ENCODE assay signal across 30 mouse cellular contexts in the genomic region with DNA sequence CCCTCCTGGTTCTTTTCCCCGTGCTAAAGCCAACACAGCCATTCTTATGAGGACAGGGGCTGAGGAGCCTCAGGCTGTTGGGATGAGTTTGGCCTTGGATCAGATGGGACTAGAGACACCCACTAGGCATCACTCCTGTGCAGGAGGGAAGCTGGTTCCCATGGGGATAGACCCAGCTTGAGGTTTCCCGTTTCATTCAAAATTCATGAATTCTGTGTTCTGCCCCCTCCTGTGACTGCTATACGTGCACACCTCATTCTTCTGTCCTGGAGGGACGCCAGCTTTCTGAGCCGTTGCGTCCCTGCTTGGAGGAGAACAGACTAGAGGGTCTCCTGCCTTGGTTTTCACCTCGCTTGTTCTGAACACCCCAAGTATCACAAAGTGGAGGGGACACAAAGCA. TPM values are rescaled to one million over a fixed set of nuclear protein-coding genes. Genes with fewer than 3 reads are reported as not detected.
A peak's percentile ranks its signal among the peaks of the same experiment; 100 is the strongest.
DNase-seq lines count a peak whose midpoint lies in the region; ATAC-seq and TF ChIP-seq lines count a peak whose summit lies in the region.
"Had no signal": no experiment of that assay in that cellular context is flagged by ENCODE, and none has a peak within 500 bp of the region (broad histone marks: within the 10 kb centered on the region; RNA-seq: fewer than 3 reads in every experiment).

No protein-coding gene starts in this region.

- WGBS in hindbrain, postnatal 0 days, result 34% methylated on average over 7 of the region's 7 CpGs
- 61% methylated on average over 7 of the region's 7 CpGs for WGBS in hindbrain, embryonic 11.5 days
- WGBS in midbrain, embryonic 13.5 days, result 41% methylated on average over 7 of the region's 7 CpGs
- 69% methylated on average over 7 of the region's 7 CpGs for WGBS in midbrain, embryonic 10.5 days
- WGBS in midbrain, embryonic 14.5 days, result 31% methylated on average over 7 of the region's 7 CpGs
- 23% methylated on average over 7 of the region's 7 CpGs for WGBS in neural tube, embryonic 15.5 days
- WGBS in lung, adult 2 months, result 57% methylated on average over 7 of the region's 7 CpGs

- peak; percentile 27 for DNase-seq in hindbrain, postnatal 0 days (ENCODE audit: low spot score)
- no peak for DNase-seq in hindbrain, embryonic 11.5 days (ENCODE audit: low spot score)
- no peak for DNase-seq in midbrain, embryonic 10.5 days (ENCODE audit: low spot score)
- DNase-seq in midbrain, embryonic 14.5 days, result peak; percentile 51
- no peak for DNase-seq in lung, adult 2 months
- DNase-seq: adrenal gland, postnatal 14 days; cerebellum, adult 18-20 months; cerebellum, postnatal 10 days; gastrocnemius, postnatal 14 days; heart, postnatal 14 days; kidney, adult 18-20 months; kidney, postnatal 25 days; lung, postnatal 4 days; thymus, postnatal 14 days had no signal

- TF ChIP-seq CTCF in hindbrain, postnatal 0 days (IDR thresholded peaks at IDR 0.05; ENCODE audit: low read depth), result no peak
- TF ChIP-seq CTCF in lung, adult 2 months (IDR thresholded peaks at IDR 0.05; ENCODE audit: insufficient read depth, low read length), result no peak

- H3K4me2 ChIP-seq in hindbrain, postnatal 0 days (ENCODE audit: low read depth, low read length), result no peak overlapping the region
- H3K4me2 ChIP-seq in hindbrain, embryonic 11.5 days (replicated peaks; ENCODE audit: low read depth, low read length), result no peak overlapping the region
- no peak overlapping the region for H3K4me2 ChIP-seq in midbrain, embryonic 13.5 days (replicated peaks)
- no peak overlapping the region for H3K4me2 ChIP-seq in midbrain, embryonic 14.5 days (ENCODE audit: low read length)
- H3K4me2 ChIP-seq in neural tube, embryonic 15.5 days, result 0 out of 2 replicates have a peak overlapping the region, but pooled peaks have one; percentile 4
- H3K4me2 ChIP-seq: kidney, embryonic 15.5 days; limb, embryonic 13.5 days; liver, embryonic 11.5 days; stomach, embryonic 15.5 days had no signal

- no peaks in the 10 kb centered on the region for H3K9me3 ChIP-seq in hindbrain, postnatal 0 days (ENCODE audit: low read length)
- no peaks in the 10 kb centered on the region for H3K9me3 ChIP-seq in hindbrain, embryonic 11.5 days (ENCODE audit: control insufficient read depth, low read length)
- H3K9me3 ChIP-seq in midbrain, embryonic 13.5 days, result no peaks in the 10 kb centered on the region
- H3K9me3 ChIP-seq in midbrain, embryonic 10.5 days (replicated peaks), result no peaks in the 10 kb centered on the region
- no peaks in the 10 kb centered on the region for H3K9me3 ChIP-seq in midbrain, embryonic 14.5 days (ENCODE audit: control insufficient read depth, low read length)
- no peaks in the 10 kb centered on the region for H3K9me3 ChIP-seq in neural tube, embryonic 15.5 days (replicated peaks)
- H3K9me3 ChIP-seq: hindbrain, embryonic 10.5 days; kidney, embryonic 15.5 days; limb, embryonic 13.5 days; megakaryocyte, embryonic 14.5 days; stomach, embryonic 15.5 days had no signal

- no peaks in the 10 kb centered on the region for H3K36me3 ChIP-seq in hindbrain, postnatal 0 days (ENCODE audit: insufficient read depth, low read length)
- no peaks in the 10 kb centered on the region for H3K36me3 ChIP-seq in hindbrain, embryonic 11.5 days (ENCODE audit: control insufficient read depth, insufficient read depth, low read length)
- H3K36me3 ChIP-seq in midbrain, embryonic 13.5 days, result no peaks in the 10 kb centered on the region
- H3K36me3 ChIP-seq in midbrain, embryonic 10.5 days, result no peaks in the 10 kb centered on the region
- no peaks in the 10 kb centered on the region for H3K36me3 ChIP-seq in midbrain, embryonic 14.5 days (ENCODE audit: control insufficient read depth, insufficient read depth, low read length)
- H3K36me3 ChIP-seq in neural tube, embryonic 15.5 days, result no peaks in the 10 kb centered on the region
- H3K36me3 ChIP-seq: hindbrain, embryonic 10.5 days; kidney, embryonic 15.5 days; limb, embryonic 13.5 days; stomach, embryonic 15.5 days had no signal

- no peak for TF ChIP-seq POLR2A in lung, adult 2 months (IDR thresholded peaks at IDR 0.05; ENCODE audit: borderline replicate concordance, extremely low read depth, low read depth, low read length)

- H3K9ac ChIP-seq in hindbrain, postnatal 0 days (replicated peaks; ENCODE audit: low read length), result no peak overlapping the region
- H3K9ac ChIP-seq in hindbrain, embryonic 11.5 days (ENCODE audit: low read depth, low read length), result no peak overlapping the region
- H3K9ac ChIP-seq in midbrain, embryonic 13.5 days (replicated peaks), result 0 out of 2 replicates have a peak overlapping the region, but pooled peaks have one; percentile 45
- H3K9ac ChIP-seq in midbrain, embryonic 14.5 days (replicated peaks; ENCODE audit: low read length), result peak overlapping the region; percentile 17; the same call in 1 of the 2 replicates
- no peak overlapping the region for H3K9ac ChIP-seq in neural tube, embryonic 15.5 days (replicated peaks)
- H3K9ac ChIP-seq: kidney, embryonic 15.5 days; limb, embryonic 13.5 days; stomach, embryonic 15.5 days had no signal

- peaks cover 17% of the 10 kb centered on the region for H3K4me1 ChIP-seq in hindbrain, postnatal 0 days (ENCODE audit: insufficient read depth, low read length)
- 0 out of 2 replicates have a peak, but pooled peaks cover 2% of the 10 kb centered on the region for H3K4me1 ChIP-seq in hindbrain, embryonic 11.5 days (replicated peaks; ENCODE audit: control insufficient read depth, insufficient read depth, low read length)
- peaks cover 64% of the 10 kb centered on the region for H3K4me1 ChIP-seq in midbrain, embryonic 13.5 days (replicated peaks)
- peaks cover 26% of the 10 kb centered on the region for H3K4me1 ChIP-seq in midbrain, embryonic 10.5 days
- H3K4me1 ChIP-seq in midbrain, embryonic 14.5 days (ENCODE audit: control insufficient read depth, insufficient read depth, low read length), result peaks cover 52% of the 10 kb centered on the region
- peaks cover 72% of the 10 kb centered on the region for H3K4me1 ChIP-seq in neural tube, embryonic 15.5 days
- no peaks in the 10 kb centered on the region for H3K4me1 ChIP-seq in lung, adult 2 months (ENCODE audit: control insufficient read depth, insufficient read depth, low read length)
- H3K4me1 ChIP-seq: megakaryocyte, embryonic 14.5 days; stomach, embryonic 15.5 days had no signal

- no peaks in the 10 kb centered on the region for H3K27me3 ChIP-seq in hindbrain, postnatal 0 days (ENCODE audit: insufficient read depth, low read length)
- H3K27me3 ChIP-seq in hindbrain, embryonic 11.5 days (ENCODE audit: control insufficient read depth, insufficient read depth, low read length), result no peaks in the 10 kb centered on the region
- no peaks in the 10 kb centered on the region; the same call in 1 of the 2 replicates for H3K27me3 ChIP-seq in midbrain, embryonic 13.5 days
- peaks cover 33% of the 10 kb centered on the region for H3K27me3 ChIP-seq in midbrain, embryonic 10.5 days (ENCODE audit: low read depth, poor library complexity, severe bottlenecking)
- H3K27me3 ChIP-seq in midbrain, embryonic 14.5 days (ENCODE audit: control insufficient read depth, insufficient read depth, low read length), result no peaks in the 10 kb centered on the region
- H3K27me3 ChIP-seq in neural tube, embryonic 15.5 days (replicated peaks), result no peaks in the 10 kb centered on the region

- no peak for ATAC-seq in hindbrain, postnatal 0 days
- ATAC-seq in hindbrain, embryonic 11.5 days (ENCODE audit: low FRiP score), result no peak
- ATAC-seq in midbrain, embryonic 13.5 days, result no peak
- ATAC-seq in midbrain, embryonic 14.5 days (ENCODE audit: low FRiP score, low TSS enrichment), result no peak
- no peak for ATAC-seq in neural tube, embryonic 15.5 days (ENCODE audit: low FRiP score)
- ATAC-seq: CD4-positive, CD25-positive, alpha-beta regulatory T cell, adult 4 months; forebrain, embryonic 16.5 days had no signal

- 0 out of 2 replicates have a peak overlapping the region, but pooled peaks have one; percentile 1 for H3K27ac ChIP-seq in hindbrain, postnatal 0 days
- no peak overlapping the region for H3K27ac ChIP-seq in hindbrain, embryonic 11.5 days (ENCODE audit: low read depth, low read length)
- H3K27ac ChIP-seq in midbrain, embryonic 13.5 days, result peak overlapping the region; percentile 61
- H3K27ac ChIP-seq in midbrain, embryonic 10.5 days (replicated peaks), result no peak overlapping the region
- H3K27ac ChIP-seq in midbrain, embryonic 14.5 days (replicated peaks; ENCODE audit: low read depth, low read length), result peak overlapping the region; percentile 70
- peak overlapping the region; percentile 65 for H3K27ac ChIP-seq in neural tube, embryonic 15.5 days (replicated peaks)
- H3K27ac ChIP-seq: kidney, embryonic 15.5 days; limb, embryonic 13.5 days; stomach, embryonic 15.5 days had no signal

- H3K4me3 ChIP-seq in hindbrain, postnatal 0 days (ENCODE audit: low read length), result no peak overlapping the region
- no peak overlapping the region for H3K4me3 ChIP-seq in hindbrain, embryonic 11.5 days (ENCODE audit: low read depth, low read length)
- no peak overlapping the region for H3K4me3 ChIP-seq in midbrain, embryonic 13.5 days (replicated peaks)
- no peak overlapping the region for H3K4me3 ChIP-seq in midbrain, embryonic 10.5 days
- no peak overlapping the region for H3K4me3 ChIP-seq in midbrain, embryonic 14.5 days (replicated peaks; ENCODE audit: low read depth, low read length)
- no peak overlapping the region for H3K4me3 ChIP-seq in neural tube, embryonic 15.5 days (replicated peaks)
- no peak overlapping the region for H3K4me3 ChIP-seq in lung, adult 2 months (replicated peaks; ENCODE audit: extremely low read depth, low read depth, low read length)
- H3K4me3 ChIP-seq: erythroblast, embryonic 14.5 days; hindbrain, embryonic 10.5 days; kidney, embryonic 15.5 days; limb, embryonic 13.5 days; megakaryocyte, embryonic 14.5 days; stomach, embryonic 15.5 days had no signal

RNA-seq across cellular contexts. Expression of gene Vstm2l, which starts 12.0 kb away (rescaled TPM):
- total RNA-seq in hindbrain, postnatal 0 days (2014; rRNA removed), result 318 and 326 TPM in 2 replicates
- 46.4 TPM in 2 replicates for polyA plus RNA-seq in hindbrain, postnatal 0 days (2015; fragmentation: Nextera tagmentation; extraction: Ambion mirVana)
- 4.5 and 6.4 TPM in 2 replicates for polyA plus RNA-seq in hindbrain, embryonic 11.5 days (2014; fragmentation: Nextera tagmentation; extraction: Ambion mirVana)
- polyA plus RNA-seq in midbrain, embryonic 13.5 days (2015; fragmentation: Nextera tagmentation; extraction: Ambion mirVana), result 11.3 and 19.3 TPM in 2 replicates
- polyA plus RNA-seq in midbrain, embryonic 10.5 days (2016; fragmentation: Nextera tagmentation; extraction: Ambion mirVana), result 0.53 and 1.4 TPM in 2 replicates
- polyA plus RNA-seq in midbrain, embryonic 14.5 days (2014; fragmentation: Nextera tagmentation; extraction: Ambion mirVana), result 38.5 and 56.7 TPM in 2 replicates
- polyA plus RNA-seq in neural tube, embryonic 15.5 days (2015; fragmentation: Nextera tagmentation; extraction: Ambion mirVana), result 31.2 and 42.9 TPM in 2 replicates
- polyA plus RNA-seq in lung, adult 2 months (2012; rRNA removed), result not detected in 2 replicates
- total RNA-seq: gastrocnemius, postnatal 14 days; granulocyte monocyte progenitor cell, adult 5-6 weeks; heart, postnatal 14 days; monocyte, adult 5-6 weeks had no signal
- polyA plus RNA-seq: CD4-positive, CD25-positive, alpha-beta regulatory T cell, adult 4 months; erythroblast, embryonic 14.5 days; heart, embryonic 14.5 days; limb, embryonic 13.5 days; liver, embryonic 16.5 days; lung, embryonic 16.5 days had no signal

Comparison
In these comparisons a context has a peak if more than half of its experiments do, and no peak if none do; other contexts are left out.
1. DNase-seq: peak in hindbrain, postnatal 0 days (single experiment) and midbrain, embryonic 14.5 days (single experiment); none in hindbrain, embryonic 11.5 days (single experiment), midbrain, embryonic 10.5 days (single experiment) and lung, adult 2 months (single experiment).
2. H3K27ac ChIP-seq: peak in hindbrain, postnatal 0 days (single experiment), midbrain, embryonic 13.5 days (single experiment), midbrain, embryonic 14.5 days (single experiment) and neural tube, embryonic 15.5 days (single experiment); none in hindbrain, embryonic 11.5 days (single experiment) and midbrain, embryonic 10.5 days (single experiment).
3. H3K9ac ChIP-seq: peak in midbrain, embryonic 13.5 days (single experiment) and midbrain, embryonic 14.5 days (single experiment); none in hindbrain, postnatal 0 days (single experiment), hindbrain, embryonic 11.5 days (single experiment) and neural tube, embryonic 15.5 days (single experiment).